Mouse (Mus musculus) left cerebral cortex, postnatal 36 days (tissue): ENCODE measurements around the gene Hsd17b2. TPM values are rescaled to one million over a fixed set of nuclear protein-coding genes. Genes with fewer than 3 reads are reported as not detected.
"Not testable (repeated sequence)": the region's sequence is repeated elsewhere in the genome, so short reads cannot be mapped to it uniquely, and the experiment has no call there.

Experiments
- DNase-seq, 2 experiments: peaks; one replicate each; pipeline ENCODE4 v3.0.0; 2021 to 2022; ENCODE audit warnings: low spot score in 2 of 2, mixed read lengths in 1 of 2
- intact Hi-C: fragments of 180-260 bp; cut with DNase I; formaldehyde crosslinking; loops from one replicate; pipeline ENCODE4 v1.15.1; 2025
- total RNA-seq, 2 experiments: library from RNA; stranded (reverse); gene quantifications; 2 replicates each; pipeline ENCODE4 v1.2.3; 2021

The Hsd17b2 gene
- total RNA-seq, 2 experiments from 2014 or later, result 0.41 TPM; not detected in 1

- intact Hi-C loops, result no loop called here
- DNase-seq, result no peak
These were observed 4.4 kb downstream of the Hsd17b2 start for GRCm38 (mm10) chr8:117706141-117706540.

DNA sequence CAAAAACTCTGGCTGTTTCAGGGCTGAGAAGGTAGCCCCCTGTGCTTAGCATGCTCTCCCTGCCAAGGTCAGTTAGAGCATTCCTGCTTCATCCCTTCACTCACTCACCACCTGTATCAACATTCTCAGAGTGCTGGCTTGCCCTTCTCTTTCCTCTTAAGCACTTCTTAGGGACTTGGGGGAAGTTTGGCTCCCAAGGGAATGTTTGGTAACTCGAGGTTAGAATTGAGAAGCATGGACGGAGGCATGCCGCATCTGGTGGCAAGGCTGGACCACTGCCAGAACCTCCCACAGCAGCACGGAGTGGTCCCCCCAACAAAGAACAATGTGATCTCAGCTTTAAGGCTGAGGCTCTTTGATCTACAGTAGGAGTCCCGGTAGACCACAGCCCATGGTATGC lies 10.5 kb downstream of the Hsd17b2 start:
- intact Hi-C loops, result no loop called here
- no peak for DNase-seq

DNA sequence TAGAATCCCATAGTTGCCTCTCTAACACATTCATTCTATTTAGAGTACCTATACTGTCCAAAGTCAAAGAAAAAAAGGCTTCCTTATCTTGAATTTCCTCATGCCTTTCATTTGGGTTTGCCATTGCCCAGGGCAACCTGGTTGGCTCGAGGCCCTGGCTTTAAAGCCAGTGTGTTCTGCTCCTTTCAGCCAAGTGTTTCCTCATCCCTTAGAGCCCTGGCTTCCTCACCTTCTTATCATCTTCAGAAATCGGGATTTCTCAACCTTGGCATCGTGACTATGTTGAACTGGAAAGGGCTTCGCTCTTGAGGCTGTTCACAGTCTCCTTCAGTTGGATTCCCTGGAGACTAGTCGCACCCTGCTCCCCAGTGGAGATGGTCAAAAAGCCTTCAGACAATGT lies 12.9 kb downstream of the Hsd17b2 start:
- no peak for DNase-seq
- intact Hi-C loops, result no loop called here

DNA sequence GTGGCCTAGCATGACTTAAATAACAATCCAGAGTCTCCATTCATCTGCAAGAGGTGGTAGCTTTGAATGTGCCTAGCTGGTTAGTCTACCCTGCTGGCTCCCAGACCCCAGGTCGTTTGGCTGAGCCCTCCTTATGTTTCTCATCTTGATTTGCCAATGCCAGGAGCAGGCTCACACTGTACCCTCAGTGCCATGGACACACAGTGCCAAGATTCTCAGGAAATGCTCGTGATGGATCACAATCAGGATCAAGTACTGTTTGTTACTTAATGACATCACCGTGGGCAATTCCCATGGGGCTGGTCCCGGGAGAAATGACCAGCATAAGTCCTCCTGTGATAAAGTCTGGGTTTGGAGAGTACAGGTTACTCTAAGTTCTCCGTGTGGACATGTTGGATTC lies 14.2 kb downstream of the Hsd17b2 start:
- intact Hi-C loops, result no loop called here
- no peak for DNase-seq

DNA sequence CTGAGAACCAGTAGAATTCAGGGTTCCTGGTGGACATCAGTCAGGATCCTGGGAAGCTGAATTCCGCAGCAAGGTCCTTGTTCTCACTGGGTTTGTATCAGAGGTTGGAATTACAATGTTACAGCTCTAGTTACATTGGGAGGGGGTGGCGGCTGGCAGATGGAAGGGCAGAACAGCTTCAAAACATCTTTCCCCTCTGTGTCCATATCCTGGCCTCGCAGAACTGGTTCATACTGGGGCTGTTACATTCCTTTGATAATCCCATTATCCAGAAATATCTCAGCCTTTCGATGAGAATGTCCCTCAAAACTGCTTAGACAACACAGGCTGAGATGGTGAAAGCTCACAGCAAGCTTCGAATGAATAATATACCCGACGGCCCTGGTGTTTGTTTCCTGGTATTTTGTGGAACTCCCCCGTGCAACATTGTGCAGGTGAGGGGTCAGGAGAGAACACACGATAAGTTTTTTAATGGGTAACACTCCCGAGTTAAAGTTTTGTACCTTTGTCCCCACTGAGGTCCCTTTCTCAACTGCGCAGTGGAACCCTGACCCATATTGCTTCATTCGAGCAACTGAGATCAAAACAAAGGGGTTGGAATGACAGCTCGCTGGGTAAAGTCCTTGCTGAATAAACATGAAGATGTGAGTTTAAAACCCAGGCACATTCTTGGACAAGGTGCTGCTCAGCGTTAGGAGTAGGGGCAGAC lies 16.6 kb downstream of the Hsd17b2 start:
- intact Hi-C loops, result no loop called here
- DNase-seq, result no peak

- DNase-seq, result no peak
- intact Hi-C loops, result no loop called here
These were observed 24.8 kb downstream of the Hsd17b2 start for GRCm38 (mm10) chr8:117726467-117726866.

DNA sequence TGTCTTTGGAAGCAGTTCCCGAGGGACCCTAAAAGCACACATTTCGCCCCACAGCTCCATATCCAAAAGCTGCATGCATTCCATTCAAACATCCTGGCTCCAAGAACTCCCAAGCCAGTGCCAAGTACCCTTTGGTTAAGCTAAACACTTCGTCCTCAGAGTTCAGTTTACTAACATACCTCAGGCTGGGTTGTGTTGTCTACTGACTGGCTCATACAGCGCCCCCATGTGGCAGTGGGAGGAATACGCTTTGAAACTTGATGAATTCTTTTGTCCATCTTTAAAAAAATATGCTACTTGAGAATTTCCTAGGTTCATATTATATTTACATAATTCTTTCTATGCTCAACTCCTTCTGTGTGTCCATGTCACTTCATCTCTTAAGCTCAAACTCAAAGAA lies 25.9 kb downstream of the Hsd17b2 start:
- intact Hi-C loops, result no loop called here
- DNase-seq, result no peak

DNA sequence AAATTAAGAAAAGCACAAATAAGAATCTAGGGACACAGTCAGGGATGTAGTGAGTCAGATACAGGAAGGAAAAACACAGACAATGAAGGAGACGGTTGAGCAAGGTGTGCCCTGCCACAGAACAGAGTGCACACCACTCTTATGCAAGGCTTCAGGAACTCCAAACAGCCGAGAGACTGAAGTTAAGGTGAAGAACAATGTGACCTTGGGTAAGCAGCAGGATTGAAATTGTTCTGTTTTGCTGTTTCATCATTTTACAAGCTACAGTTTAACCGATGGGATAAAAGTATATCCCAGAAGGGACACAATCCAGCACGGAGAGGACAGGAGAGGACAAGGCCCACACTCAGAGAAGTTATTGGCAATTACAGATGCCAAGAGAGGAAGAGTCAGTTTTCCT lies 26.5 kb downstream of the Hsd17b2 start:
- DNase-seq, result no peak
- intact Hi-C loops, result no loop called here

- intact Hi-C loops, result no loop called here
These were observed 29.3 kb downstream of the Hsd17b2 start for GRCm38 (mm10) chr8:117730980-117731379.

GRCm38 (mm10) chr8:117736657-117737175 lies 35.0 kb downstream of the Hsd17b2 start:
- intact Hi-C loops, result no loop called here
- no peak for DNase-seq

More at GRCm38 (mm10) chr8:117730980-117731379, 29.3 kb downstream of the Hsd17b2 start:
- no peak for DNase-seq

DNA sequence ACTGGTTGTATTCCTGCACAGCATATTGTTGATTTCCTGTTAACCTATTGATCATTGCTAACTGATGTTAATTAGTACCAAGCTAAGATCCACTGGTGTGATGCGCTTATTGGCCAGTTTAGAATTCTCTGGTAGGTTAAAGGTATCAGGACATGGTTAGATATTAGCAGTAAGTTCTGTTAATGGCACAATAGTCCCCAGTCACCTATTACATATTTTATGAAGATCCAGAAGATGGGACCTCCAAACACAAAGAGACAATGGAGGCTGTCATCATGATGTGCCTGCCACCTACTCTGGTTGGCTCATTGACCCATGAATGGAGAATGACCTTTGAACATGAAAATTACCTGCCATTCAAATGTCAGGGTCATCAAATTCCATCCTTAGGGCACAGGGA lies 36.5 kb downstream of the Hsd17b2 start:
- intact Hi-C loops, DNase-seq: not testable (repeated sequence)

GRCm38 (mm10) chr8:117740387-117740998 lies 38.8 kb downstream of the Hsd17b2 start:
- intact Hi-C loops, result no loop called here
- DNase-seq, result no peak

DNA sequence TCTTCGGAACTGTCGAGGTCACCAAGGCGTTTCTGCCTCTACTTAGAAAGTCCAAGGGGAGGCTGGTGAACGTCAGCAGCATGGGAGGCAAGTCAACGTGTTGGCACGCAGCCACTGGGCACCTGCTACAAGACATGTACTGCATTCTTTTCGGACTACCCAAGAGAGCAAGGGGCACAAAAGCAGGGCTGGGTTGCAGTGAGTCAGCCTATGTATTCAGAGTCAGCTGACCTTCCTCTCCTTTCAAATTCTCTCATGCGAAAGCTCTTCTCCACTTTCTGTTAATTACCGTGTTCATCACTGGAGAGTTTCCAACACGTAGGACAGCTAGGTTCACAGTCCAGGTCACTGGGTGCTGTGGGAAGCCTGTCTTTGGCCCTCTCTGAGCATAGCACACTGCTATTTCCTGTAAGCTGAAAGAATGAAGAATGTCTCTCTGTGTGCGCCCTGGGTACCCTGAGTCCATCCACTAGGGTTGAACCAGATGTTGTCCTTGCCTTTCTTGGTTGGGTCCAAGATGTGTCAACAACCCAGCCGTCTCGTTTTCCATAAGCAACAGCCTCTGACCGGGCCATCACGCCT lies 40.8 kb downstream of the Hsd17b2 start:
- no peak for DNase-seq
- intact Hi-C loops, result no loop called here

- no peak for DNase-seq
- intact Hi-C loops, result no loop called here
These were observed 44.9 kb downstream of the Hsd17b2 start for GRCm38 (mm10) chr8:117746651-117747050.

DNA sequence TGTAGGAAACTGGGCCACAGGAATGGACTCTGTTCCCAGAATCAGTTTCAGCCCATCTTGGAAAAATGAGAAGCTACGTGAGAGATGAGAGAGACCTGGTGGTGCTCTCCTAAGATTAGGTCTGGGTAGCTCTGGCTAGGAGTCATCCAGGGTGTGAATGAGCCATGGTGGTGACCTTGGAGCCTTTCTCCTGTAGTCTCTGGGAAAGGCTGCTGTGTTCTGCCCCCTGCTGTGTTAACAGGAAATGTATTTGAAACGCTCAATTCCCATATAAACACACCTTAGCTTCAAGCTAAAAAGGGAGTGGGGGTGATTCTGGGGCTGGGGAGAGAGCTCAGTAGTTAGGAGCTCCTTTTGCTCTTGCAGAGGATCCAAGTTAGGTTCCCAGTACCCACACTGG lies 45.7 kb downstream of the Hsd17b2 start:
- intact Hi-C loops, result no loop called here
- no peak for DNase-seq

DNA sequence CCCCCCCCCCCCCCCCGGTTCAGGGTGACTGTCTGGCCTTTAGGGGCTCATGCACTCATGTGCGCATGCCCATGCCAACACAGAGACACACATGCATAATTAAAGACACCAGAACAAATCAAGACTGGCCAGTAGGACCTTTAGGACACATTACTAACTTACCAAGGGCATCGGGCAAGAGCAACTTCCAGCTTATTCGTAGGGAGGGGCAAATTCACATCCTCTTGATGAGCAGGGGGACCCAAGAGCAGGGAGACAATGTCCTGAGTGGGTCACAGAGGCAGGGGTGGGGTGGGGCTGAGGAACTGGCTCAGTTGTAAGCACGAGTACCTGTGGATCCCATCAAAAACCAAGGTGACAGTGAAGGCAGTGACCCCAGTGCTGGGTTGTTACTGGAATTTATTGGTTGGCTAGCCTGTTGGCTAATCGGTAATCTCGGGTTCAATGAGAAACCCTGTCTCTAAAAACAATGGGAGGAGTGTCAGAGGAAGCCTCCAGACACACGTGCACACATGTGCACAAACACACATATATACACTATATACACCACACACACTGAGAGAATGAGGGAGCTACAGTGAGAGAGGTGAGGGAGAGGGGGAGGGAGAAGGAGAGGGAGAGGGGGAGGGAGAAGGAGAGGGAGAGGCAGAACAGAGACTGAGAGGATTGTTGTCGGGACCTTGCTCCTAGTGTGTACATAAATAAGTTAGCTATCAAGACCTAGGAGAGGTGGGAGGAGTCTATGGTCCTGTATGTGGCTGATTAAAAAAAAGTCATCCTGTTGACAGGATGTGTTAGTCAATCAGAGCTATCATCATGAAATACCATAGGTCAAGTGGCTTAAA lies 46.4 kb downstream of the Hsd17b2 start:
- no peak for DNase-seq
- intact Hi-C loops, result no loop called here

DNA sequence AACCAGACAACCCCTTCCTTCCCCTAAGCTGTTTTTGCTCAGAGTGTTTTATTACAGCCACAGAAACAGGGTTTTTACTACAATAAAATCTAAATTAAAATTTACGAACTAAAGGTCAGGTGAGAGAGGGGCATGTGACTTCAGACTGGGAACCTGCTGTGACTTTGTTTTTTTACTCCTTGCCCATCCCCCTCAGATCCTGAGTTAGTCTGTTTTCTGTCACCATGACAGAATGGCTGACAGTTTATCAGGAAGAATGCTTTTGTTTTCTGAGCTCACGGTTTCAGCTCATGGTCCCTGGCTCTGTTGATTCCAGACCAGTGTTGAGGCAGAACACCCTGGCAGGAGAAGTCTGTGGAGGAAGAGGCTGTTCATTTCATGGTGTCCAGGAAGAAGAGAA lies 47.7 kb downstream of the Hsd17b2 start:
- intact Hi-C loops, result no loop called here
- DNase-seq, result no peak

GRCm38 (mm10) chr8:117757900-117758299 lies 56.2 kb downstream of the Hsd17b2 start:
- no peak for DNase-seq
- intact Hi-C loops, result no loop called here

GRCm38 (mm10) chr8:117762776-117763175 lies 61.1 kb downstream of the Hsd17b2 start:
- intact Hi-C loops, result no loop called here
- DNase-seq, result no peak

- intact Hi-C loops, result no loop called here
- no peak for DNase-seq
These were observed 62.9 kb downstream of the Hsd17b2 start for GRCm38 (mm10) chr8:117764625-117765024.
